Mouse (Mus musculus) MEL (cell line): ENCODE results near the gene Oasl1. TPM values are rescaled to one million over a fixed set of nuclear protein-coding genes. Genes with fewer than 3 reads are reported as not detected.

Experiments
- DNase-seq: peaks from one replicate; pipeline ENCODE4 v3.0.0; 2011; ENCODE audit warnings: low read depth, low spot score
- H3K27ac ChIP-seq: 2 replicates; pipeline ENCODE4 v1.5.1; 2012; ENCODE audit warnings: low read depth, mild to moderate bottlenecking, control low read depth, low read length, moderate library complexity; ENCODE audit not compliant: control insufficient read depth
- H3K27me3 ChIP-seq, 2 experiments: fragments of 150-350 bp in 1 of 2; sonication (generic) in 1 of 2; 2 replicates each; pipeline ENCODE4 v1.6.1; 2012; ENCODE audit warnings: low read length in 2 of 2, mild to moderate bottlenecking in 2 of 2, improper control_type of control experiment in 1 of 2, moderate library complexity in 1 of 2; ENCODE audit not compliant: insufficient read depth in 2 of 2, control insufficient read depth in 1 of 2
- H3K36me3 ChIP-seq, 2 experiments: 2 replicates each; pipeline ENCODE4 v1.6.1; 2012 to 2014; ENCODE audit warnings: low read length in 2 of 2, improper control_type of control experiment in 1 of 2, inconsistent platforms in 1 of 2, mild to moderate bottlenecking in 1 of 2; ENCODE audit not compliant: insufficient read depth in 2 of 2, control insufficient read depth in 1 of 2
- H3K4me1 ChIP-seq, 2 experiments: fragments of 150-350 bp in 1 of 2; sonication (generic) in 1 of 2; 2 replicates each; pipeline ENCODE4 v1.6.1; 2012; ENCODE audit warnings: low read length in 2 of 2, improper control_type of control experiment in 1 of 2, mild to moderate bottlenecking in 1 of 2; ENCODE audit not compliant: insufficient read depth in 2 of 2, control insufficient read depth in 1 of 2
- H3K4me3 ChIP-seq, 2 experiments: fragments of 150-350 bp in 1 of 2; sonication (generic) in 1 of 2; 2 replicates each; pipeline ENCODE4 v1.5.1; 2012; ENCODE audit warnings: low read depth in 2 of 2, low read length in 2 of 2, mild to moderate bottlenecking in 2 of 2, moderate library complexity in 2 of 2, control low read depth in 1 of 2, improper control_type of control experiment in 1 of 2; ENCODE audit not compliant: control insufficient read depth in 1 of 2, insufficient read depth in 1 of 2
- H3K79me2 ChIP-seq: 2 replicates; pipeline ENCODE4 v1.6.1; 2012; ENCODE audit warnings: mild to moderate bottlenecking, low read length, moderate library complexity; ENCODE audit not compliant: control insufficient read depth, poor library complexity, insufficient read depth
- H3K9ac ChIP-seq: 2 replicates; pipeline ENCODE4 v1.6.1; 2012; ENCODE audit warnings: low read depth, mild to moderate bottlenecking, control low read depth, low read length, moderate library complexity; ENCODE audit not compliant: control insufficient read depth, poor library complexity, severe bottlenecking
- H3K9me3 ChIP-seq: fragments of 150-350 bp; sonication (generic); replicated peaks from 2 replicates; pipeline ENCODE4 v1.6.1; 2012; ENCODE audit warnings: mild to moderate bottlenecking, low read length, improper control_type of control experiment, moderate library complexity; ENCODE audit not compliant: insufficient read depth
- GABPA ChIP-seq: IDR thresholded peaks from 2 replicates; pipeline ENCODE4 v1.6.1; 2012; ENCODE audit warnings: low read depth, mild to moderate bottlenecking, inconsistent platforms, low read length, improper control_type of control experiment, moderate library complexity
- JUND ChIP-seq: IDR thresholded peaks from 2 replicates; pipeline ENCODE4 v1.6.1; 2011; ENCODE audit warnings: low read depth, mild to moderate bottlenecking, improper control_type of control experiment, low read length
- KAT2A ChIP-seq: conservative IDR thresholded peaks from 2 replicates; pipeline ENCODE4 v1.6.1; 2012; ENCODE audit warnings: low read depth, low read length, improper control_type of control experiment, inconsistent platforms
- NRF1 ChIP-seq: IDR thresholded peaks from 2 replicates; pipeline ENCODE4 v1.6.1; 2014; ENCODE audit warnings: low read depth, mild to moderate bottlenecking, inconsistent platforms, low read length, improper control_type of control experiment, moderate library complexity; ENCODE audit not compliant: poor library complexity, insufficient read depth, severe bottlenecking
- POLR2AphosphoS5 ChIP-seq: IDR thresholded peaks from 2 replicates; pipeline ENCODE4 v1.6.1; 2012; ENCODE audit warnings: low read depth, borderline replicate concordance, mild to moderate bottlenecking, inconsistent platforms, low read length, moderate library complexity, mixed read lengths
- RCOR1 ChIP-seq: IDR thresholded peaks from 2 replicates; pipeline ENCODE4 v1.6.1; 2012; ENCODE audit warnings: low read depth, mild to moderate bottlenecking, inconsistent platforms, low read length, improper control_type of control experiment
- SIN3A ChIP-seq: IDR thresholded peaks from 2 replicates; pipeline ENCODE4 v1.6.1; 2012; ENCODE audit warnings: low read length, improper control_type of control experiment, inconsistent platforms
- SMC3 ChIP-seq: IDR thresholded peaks from 2 replicates; pipeline ENCODE4 v1.6.1; 2011; ENCODE audit warnings: low read depth, low read length, improper control_type of control experiment
- TBP ChIP-seq: IDR thresholded peaks from 2 replicates; pipeline ENCODE4 v1.8.0; 2011; ENCODE audit warnings: low read depth, low read length, improper control_type of control experiment
- TCF12 ChIP-seq: IDR thresholded peaks from 2 replicates; pipeline ENCODE4 v1.6.1; 2014; ENCODE audit warnings: low read depth, mild to moderate bottlenecking, inconsistent platforms, low read length, improper control_type of control experiment, moderate library complexity
- USF2 ChIP-seq, 2 experiments: IDR thresholded peaks; 2 replicates each; pipeline ENCODE4 v1.6.1; 2011 to 2012; ENCODE audit warnings: improper control_type of control experiment in 2 of 2, low read length in 2 of 2, borderline replicate concordance in 1 of 2, inconsistent platforms in 1 of 2, low read depth in 1 of 2, mild to moderate bottlenecking in 1 of 2; ENCODE audit not compliant: insufficient read depth in 1 of 2
- ZKSCAN1 ChIP-seq: IDR thresholded peaks from 2 replicates; pipeline ENCODE4 v1.6.1; 2012; ENCODE audit warnings: low read depth, mild to moderate bottlenecking, inconsistent platforms, low read length, improper control_type of control experiment, moderate library complexity
- ZNF384 ChIP-seq: IDR thresholded peaks from 2 replicates; pipeline ENCODE4 v1.6.1; 2012; ENCODE audit warnings: low read depth, mild to moderate bottlenecking, inconsistent platforms, low read length, improper control_type of control experiment
- polyA plus RNA-seq, 2 experiments: library from polyadenylated mRNA; stranded (reverse) in 1 of 2; unstranded in 1 of 2; fragments of >175 nt in 1 of 2; fragments of >200 nt in 1 of 2; gene quantifications; 2 replicates each; pipeline versions ENCODE4 v1.2.1 to v1.2.4; 2012; ENCODE audit warnings: low replicate concordance in 2 of 2, low read depth in 1 of 2; ENCODE audit not compliant: insufficient read length in 2 of 2, insufficient read depth in 1 of 2, missing spikeins in 1 of 2
- total RNA-seq: library from RNA; depleted of rRNA; stranded (reverse); fragments of 300-350 nt; gene quantifications from 2 replicates; pipeline ENCODE4 v1.2.3, GENCODE M21; 2012

Oasl1 gene
- total and polyA plus RNA-seq, 3 experiments = 8.2 to 33.3 TPM; not detected in 1

- Histone ChIP-seq H3K9me3 (no peaks in the 10 kb centered on the region), H3K27ac (no peak overlapping the region), H3K27me3 (no peaks in the 10 kb centered on the region; a peak in 1 of 4 replicates), H3K36me3 (peaks cover 0 to 1% of the 10 kb centered on the region in 2 experiments; a peak in 2 of 4 replicates), H3K9ac (no peak overlapping the region), H3K79me2 (no peaks in the 10 kb centered on the region), H3K4me1 (no peaks in the 10 kb centered on the region), H3K4me3 (no peak overlapping the region)
- no peak for TF ChIP-seq NRF1
- TF ChIP-seq POLR2AphosphoS5 = no peak
- no peak for TF ChIP-seq USF2 (IDR thresholded peaks at IDR 0.05; ENCODE audit: borderline replicate concordance in 1 of 2, insufficient read depth in 1 of 2, low read depth in 1 of 2, low read length in 2 of 2)
- TF ChIP-seq ZKSCAN1 = no peak
- TF ChIP-seq JUND = no peak
- TF ChIP-seq KAT2A = no peak
- DNase-seq = no peak
Observed at GRCm38 (mm10) chr5:114973131-114973530, 50.1 kb downstream of the Oasl1 start.

DNA sequence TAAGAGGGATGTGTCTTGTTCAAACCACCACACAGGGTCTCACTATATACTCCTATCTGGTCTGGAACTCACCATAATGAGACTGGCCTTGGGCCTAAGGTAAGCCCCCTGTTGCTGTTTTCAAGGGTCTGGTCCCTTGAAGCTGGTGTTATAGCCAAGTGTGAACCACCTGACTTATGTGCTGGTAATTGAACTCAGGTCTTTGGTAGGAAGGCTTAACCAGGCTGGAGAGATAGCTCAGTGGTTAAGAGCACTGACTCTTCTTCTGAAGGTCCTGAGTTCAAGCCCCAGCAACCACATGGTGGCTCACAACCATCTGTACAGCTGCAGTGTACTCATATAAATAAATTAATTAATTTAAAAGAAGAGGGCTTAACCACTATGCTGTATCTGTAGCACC lies 53.9 kb downstream of the Oasl1 start:
- Histone ChIP-seq H3K27ac (no peak overlapping the region), H3K4me1 (peaks cover 0 to 6% of the 10 kb centered on the region in 2 experiments; a peak in 2 of 4 replicates), H3K27me3 (no peaks in the 10 kb centered on the region), H3K9ac (no peak overlapping the region)
- TF ChIP-seq SIN3A (no peak), GABPA (no peak), TBP (peak; percentile 97), ZNF384 (no peak)
- TF ChIP-seq, all 39 proteins: peak for 1
- Histone ChIP-seq H3K9me3 (no peaks in the 10 kb centered on the region), H3K79me2 (no peaks in the 10 kb centered on the region; the same call in 1 of the 2 replicates), H3K36me3 (peaks cover 0 to 6% of the 10 kb centered on the region in 2 experiments; a peak in 2 of 4 replicates), H3K4me3 (no peak overlapping the region)
- no peak for DNase-seq

DNA sequence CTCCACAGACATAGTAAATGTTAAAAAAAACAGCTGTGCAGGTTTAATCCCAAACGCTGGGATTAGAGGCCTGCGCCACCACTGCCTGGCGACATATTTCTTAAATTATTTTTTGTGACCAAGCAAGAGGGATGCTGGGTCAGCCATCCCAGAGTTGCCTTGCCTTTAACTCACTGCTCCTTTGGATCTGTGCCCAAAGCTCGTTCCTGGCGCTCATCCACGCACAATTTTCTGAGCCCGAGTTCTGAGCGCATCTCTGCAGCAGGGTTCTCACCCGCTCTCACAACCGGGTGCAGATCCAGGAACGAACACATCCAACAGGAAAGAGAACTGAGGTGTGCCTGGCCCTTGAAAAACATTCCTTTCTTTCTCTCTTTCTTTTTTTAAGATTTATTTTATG lies 55.4 kb downstream of the Oasl1 start:
- Histone ChIP-seq H3K9ac (peak overlapping the region; percentile 19; the same call in 1 of the 2 replicates), H3K4me3 (no peak overlapping the region; a peak in 1 of 4 replicates), H3K4me1 (peaks cover 0 to 6% of the 10 kb centered on the region in 2 experiments; a peak in 2 of 4 replicates), H3K9me3 (no peaks in the 10 kb centered on the region), H3K27ac (no peak overlapping the region), H3K79me2 (no peaks in the 10 kb centered on the region; the same call in 1 of the 2 replicates), H3K27me3 (no peaks in the 10 kb centered on the region), H3K36me3 (peaks cover 0 to 6% of the 10 kb centered on the region in 2 experiments; a peak in 2 of 4 replicates)
- peak; percentile 25 for DNase-seq
- TF ChIP-seq SMC3 (no peak), TCF12 (no peak), RCOR1 (no peak)
